Mouse (Mus musculus) CD4-positive naive resting alpha-beta T cell, adult 57 days (primary cell): ENCODE measurements around the gene Mesp2. TPM values are rescaled to one million over a fixed set of nuclear protein-coding genes. Genes with fewer than 3 reads are reported as not detected.

Source experiments
- total RNA-seq: library from RNA; stranded (reverse); gene quantifications from one replicate; pipeline ENCODE4 v1.2.4, GENCODE M21; 2023

Gene Mesp2
- not detected for total RNA-seq

GRCm38 (mm10) chr7:79810611-79811506, at the start of gene Mesp2:
Mesp2 (plus strand) TSS chr7:79810727.

GRCm38 (mm10) chr7:79793688-79794087, 16.8 kb upstream of the Mesp2 start, which contains the start of gene Mesp1:
Mesp1 (minus strand) TSS chr7:79793788.

GRCm38 (mm10) chr7:79860811-79861210, 50.3 kb downstream of the Mesp2 start, which contains the start of gene Anpep:
Anpep (minus strand) TSS chr7:79861059.

Other genes starting within 250 kb of the Mesp2 start
- not detected for gene Rhcg, start 193.1 kb upstream of the Mesp2 start, total RNA-seq
- 0.53 TPM for gene Ticrr, start 150.5 kb upstream of the Mesp2 start, total RNA-seq
- 2.7 TPM for gene Kif7, start 95.0 kb upstream of the Mesp2 start, total RNA-seq
- not detected for gene Plin1, start 77.8 kb upstream of the Mesp2 start, total RNA-seq
- 0.74 TPM for gene Pex11a, start 67.6 kb upstream of the Mesp2 start, total RNA-seq
- gene Wdr93, start 67.6 kb upstream of the Mesp2 start, total RNA-seq = not detected
- gene Mesp1, start 16.9 kb upstream of the Mesp2 start, total RNA-seq = not detected
- 1.7 TPM for gene Anpep, start 50.3 kb downstream of the Mesp2 start, total RNA-seq
- 14.8 TPM for gene Ap3s2, start 109.9 kb downstream of the Mesp2 start, total RNA-seq
- gene Arpin, start 124.6 kb downstream of the Mesp2 start, total RNA-seq = 0.33 TPM
- 38.0 TPM for gene Zfp710, start 214.1 kb downstream of the Mesp2 start, total RNA-seq